Mouse (Mus musculus) lung, adult 2 months (tissue): Measurements from ENCODE around the gene Jade2.

ENCODE experiments used
- CTCF ChIP-seq: fragments of 200-500 bp; IDR thresholded peaks from 2 replicates; pipeline ENCODE4 v1.5.1; 2011; ENCODE audit warnings: mild to moderate bottlenecking, low read length, control low read depth; ENCODE audit not compliant: insufficient read depth
- POLR2A ChIP-seq: fragments of 200-500 bp; IDR thresholded peaks from 2 replicates; pipeline ENCODE4 v1.6.1; 2011; ENCODE audit warnings: low read depth, mild to moderate bottlenecking, control low read depth, low read length, borderline replicate concordance; ENCODE audit errors: extremely low read depth

DNA sequence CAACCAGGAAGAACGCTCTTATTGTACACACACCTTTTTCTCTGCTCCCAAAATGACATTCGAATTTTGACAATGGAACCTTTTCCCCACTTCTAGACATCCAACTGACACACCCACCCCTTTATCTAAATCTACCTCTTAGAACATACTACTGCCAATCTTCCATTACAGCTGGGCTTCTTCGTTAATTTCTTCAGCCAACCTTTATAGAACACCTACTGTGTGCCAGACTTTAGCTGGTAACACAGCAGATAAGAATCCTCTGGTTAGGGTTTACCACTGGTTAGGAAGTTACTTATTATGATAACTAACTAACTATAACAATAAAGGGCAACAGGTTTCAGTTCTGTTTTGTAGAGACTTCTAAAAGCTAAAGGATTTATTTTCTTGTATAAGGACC, 9.1 kb downstream of the Jade2 start:
- no peak for TF ChIP-seq CTCF
- no peak for TF ChIP-seq POLR2A
